Mouse (Mus musculus): ENCODE measurements around the gene Disc1.

Gene Disc1

GRCm38 (mm10) chr8:125053505-125054435 is at the start of gene Disc1:
Gene Disc1, plus strand, starts transcription at chr8:125054195.
- DNase-seq (ENCODE audit: low spot score) = no peak

GRCm38 (mm10) chr8:125012695-125013627 is 41.0 kb upstream of the Disc1 start, which contains the start of gene Tsnax:
Gene Tsnax, plus strand, starts transcription at chr8:125012997.
- DNase-seq (ENCODE audit: low spot score) = peak; percentile 22

GRCm38 (mm10) chr8:125024085-125024484 is 29.9 kb upstream of the Disc1 start:
- DNase-seq (ENCODE audit: low spot score) = no peak

- DNase-seq (ENCODE audit: low spot score) = no peak
Measured at GRCm38 (mm10) chr8:125027211-125027610, 26.8 kb upstream of the Disc1 start.

- no peak for DNase-seq (ENCODE audit: low spot score)
Measured at GRCm38 (mm10) chr8:125028841-125029240, 25.2 kb upstream of the Disc1 start.

GRCm38 (mm10) chr8:125031276-125031675 is 22.7 kb upstream of the Disc1 start:
- no peak for DNase-seq (ENCODE audit: low spot score)

- peak; percentile 62 for DNase-seq (ENCODE audit: low spot score)
Measured at GRCm38 (mm10) chr8:125034669-125035068, 19.3 kb upstream of the Disc1 start.

- DNase-seq (ENCODE audit: low spot score) = no peak
Measured at GRCm38 (mm10) chr8:125037081-125037480, 16.9 kb upstream of the Disc1 start.

GRCm38 (mm10) chr8:125038731-125039130 is 15.3 kb upstream of the Disc1 start:
- no peak for DNase-seq (ENCODE audit: low spot score)

- no peak for DNase-seq (ENCODE audit: low spot score)
Measured at GRCm38 (mm10) chr8:125040587-125041375, 13.2 kb upstream of the Disc1 start.

GRCm38 (mm10) chr8:125041496-125041895 is 12.5 kb upstream of the Disc1 start:
- no peak for DNase-seq (ENCODE audit: low spot score)

- DNase-seq (ENCODE audit: low spot score) = no peak
Measured at GRCm38 (mm10) chr8:125043394-125043793, 10.6 kb upstream of the Disc1 start.

- no peak for DNase-seq (ENCODE audit: low spot score)
Measured at GRCm38 (mm10) chr8:125043935-125044334, 10.1 kb upstream of the Disc1 start.

- DNase-seq (ENCODE audit: low spot score) = peak; percentile 26
Measured at GRCm38 (mm10) chr8:125045760-125046159, 8.2 kb upstream of the Disc1 start.

- DNase-seq (ENCODE audit: low spot score) = no peak
Measured at GRCm38 (mm10) chr8:125049051-125049750, 4.8 kb upstream of the Disc1 start.

- DNase-seq (ENCODE audit: low spot score) = no peak
Measured at GRCm38 (mm10) chr8:125049826-125050225, 4.2 kb upstream of the Disc1 start.

- DNase-seq (ENCODE audit: low spot score) = peak; percentile 62
Measured at GRCm38 (mm10) chr8:125052026-125052425, 2.0 kb upstream of the Disc1 start.

- no peak for DNase-seq (ENCODE audit: low spot score)
Measured at GRCm38 (mm10) chr8:125054436-125054810, 428 bp downstream of the Disc1 start.

GRCm38 (mm10) chr8:125060904-125061303 is 6.9 kb downstream of the Disc1 start:
- no peak for DNase-seq (ENCODE audit: low spot score)

GRCm38 (mm10) chr8:125065596-125065995 is 11.6 kb downstream of the Disc1 start:
- DNase-seq (ENCODE audit: low spot score) = no peak
